Mouse (Mus musculus) liver, embryonic 15.5 days (tissue): Measurements from ENCODE around the gene Hand1. TPM values are rescaled to one million over a fixed set of nuclear protein-coding genes. Genes with fewer than 3 reads are reported as not detected.

Source experiments
- ATAC-seq: fragments of 200-750 bp; cut with Nextera tagmentation; 2 replicates; pipeline ENCODE4 v1.8.0; 2017; ENCODE audit warnings: moderate number of reproducible peaks, mild to moderate bottlenecking, moderate library complexity; ENCODE audit not compliant: insufficient read depth
- H3K27ac ChIP-seq: fragments of 300-500 bp; sonication (generic); replicated peaks from 2 replicates; pipeline ENCODE4 v1.5.1; 2015; ENCODE audit warnings: mild to moderate bottlenecking, inconsistent platforms
- H3K27me3 ChIP-seq: fragments of 300-500 bp; sonication (generic); 2 replicates; pipeline ENCODE4 v1.6.1; 2015; ENCODE audit warnings: mild to moderate bottlenecking, inconsistent platforms
- H3K36me3 ChIP-seq: fragments of 300-500 bp; sonication (generic); replicated peaks from 2 replicates; pipeline ENCODE4 v1.6.1; 2015; ENCODE audit warnings: moderate library complexity, mild to moderate bottlenecking, inconsistent platforms
- H3K4me1 ChIP-seq: fragments of 300-500 bp; sonication (generic); replicated peaks from 2 replicates; pipeline ENCODE4 v1.6.1; 2015; ENCODE audit warnings: inconsistent platforms
- H3K4me2 ChIP-seq: fragments of 300-500 bp; sonication (generic); 2 replicates; pipeline ENCODE4 v1.6.1; 2015; ENCODE audit warnings: moderate library complexity, mild to moderate bottlenecking, inconsistent platforms
- H3K4me3 ChIP-seq: fragments of 300-500 bp; sonication (generic); replicated peaks from 2 replicates; pipeline ENCODE4 v1.5.1; 2015; ENCODE audit warnings: mild to moderate bottlenecking, inconsistent platforms
- H3K9ac ChIP-seq: fragments of 300-500 bp; sonication (generic); 2 replicates; pipeline ENCODE4 v1.6.1; 2015; ENCODE audit warnings: moderate library complexity, mild to moderate bottlenecking, inconsistent platforms
- H3K9me3 ChIP-seq: fragments of 300-500 bp; sonication (generic); replicated peaks from 2 replicates; pipeline ENCODE4 v1.6.1; 2016; ENCODE audit warnings: inconsistent platforms
- WGBS: fragments of 180-500 bp; shearing (Covaris S2); methylation state at CpG from one replicate; pipeline ENCODE4 v1.1.7; 2015; ENCODE audit warnings: mixed read lengths; ENCODE audit not compliant: insufficient replicate concordance; 5-methylcytosine and 5-hydroxymethylcytosine counted together
- polyA plus RNA-seq: library from polyadenylated mRNA; unstranded; fragments of >200 nt; fragmentation: Nextera tagmentation; extraction: Ambion mirVana; gene quantifications from 2 replicates; pipeline ENCODE4 v1.2.1, GENCODE M21; 2015

Hand1 gene
- 0.06 and 0.14 TPM in 2 replicates for polyA plus RNA-seq

- 6% methylated on average over 23 of the region's 23 CpGs for WGBS
- H3K27me3 ChIP-seq, result peaks cover 100% of the 10 kb centered on the region
- no peaks in the 10 kb centered on the region for H3K36me3 ChIP-seq
- no peak within 1 kb of the TSS for H3K4me3 ChIP-seq
- no peak for ATAC-seq
- H3K9ac ChIP-seq, result no peak within 1 kb of the TSS
- peaks cover 2% of the 10 kb centered on the region; the same call in 1 of the 2 replicates for H3K4me1 ChIP-seq
- no peaks in the 10 kb centered on the region for H3K9me3 ChIP-seq
- H3K27ac ChIP-seq, result no peak within 1 kb of the TSS
- H3K4me2 ChIP-seq, result no peak within 1 kb of the TSS
These were observed at the start of gene Hand1 for GRCm38 (mm10) chr11:57832552-57833201. Gene Hand1 (minus strand): TSS chr11:57832818.

DNA sequence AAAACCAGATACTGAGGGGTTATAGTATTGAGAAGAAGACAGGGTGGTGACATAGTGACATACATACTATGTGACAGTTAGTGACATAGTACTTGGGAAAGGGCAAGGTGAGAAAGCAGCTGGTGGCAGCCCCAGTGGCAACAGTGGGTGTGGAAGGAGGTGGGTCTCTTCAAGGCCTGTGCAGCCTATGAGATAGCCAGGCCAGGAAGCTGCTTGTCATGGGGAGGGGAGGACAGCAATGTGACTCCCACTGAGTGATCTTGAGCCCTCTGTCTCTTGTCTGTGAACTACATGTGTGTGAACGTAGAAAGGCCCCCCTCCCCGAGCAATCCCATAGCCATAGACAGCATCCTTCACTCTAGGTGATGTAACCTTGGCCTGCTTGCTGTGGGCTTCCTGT is 43.5 kb upstream of the Hand1 start:
- H3K27ac ChIP-seq, result no peak overlapping the region
- no peaks in the 10 kb centered on the region for H3K4me1 ChIP-seq
- H3K36me3 ChIP-seq, result no peaks in the 10 kb centered on the region
- 56% methylated on average over 2 of the region's 2 CpGs for WGBS
- H3K9me3 ChIP-seq, result no peaks in the 10 kb centered on the region
- H3K9ac ChIP-seq, result no peak overlapping the region
- ATAC-seq, result no peak
- H3K4me2 ChIP-seq, result no peak overlapping the region
- H3K4me3 ChIP-seq, result no peak overlapping the region
- H3K27me3 ChIP-seq, result peaks cover 2% of the 10 kb centered on the region; the same call in 1 of the 2 replicates

DNA sequence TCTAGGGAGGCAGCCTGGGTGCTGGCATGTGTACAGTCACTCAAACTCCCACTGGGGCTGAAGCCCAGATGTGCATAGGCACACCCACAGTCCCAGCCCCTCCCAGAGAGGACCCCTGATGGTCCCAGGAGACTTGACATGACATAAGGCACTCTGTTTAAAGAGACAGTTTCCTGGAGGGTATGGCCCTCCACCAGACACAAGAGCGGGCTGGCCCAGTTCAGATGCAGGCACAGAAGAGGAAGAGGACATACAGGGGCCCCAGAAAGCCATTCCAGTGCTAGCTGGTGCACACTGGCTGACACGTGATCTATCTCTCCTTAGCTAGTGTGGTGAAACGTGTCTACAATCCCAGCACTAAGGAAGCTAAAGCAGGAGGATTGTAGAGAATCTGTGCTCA is 40.4 kb upstream of the Hand1 start:
- H3K27me3 ChIP-seq, result peaks cover 8% of the 10 kb centered on the region; the same call in 1 of the 2 replicates

GRCm38 (mm10) chr11:57868753-57869460 is 36.3 kb upstream of the Hand1 start:
- H3K27ac ChIP-seq, result no peak overlapping the region
- 29% methylated on average over 9 of the region's 9 CpGs for WGBS
- no peak overlapping the region for H3K4me2 ChIP-seq
- H3K9ac ChIP-seq, result no peak overlapping the region
- no peak for ATAC-seq
- peaks cover 32% of the 10 kb centered on the region for H3K27me3 ChIP-seq
- no peaks in the 10 kb centered on the region for H3K9me3 ChIP-seq
- no peak overlapping the region for H3K4me3 ChIP-seq
- no peaks in the 10 kb centered on the region for H3K36me3 ChIP-seq
- H3K4me1 ChIP-seq, result no peaks in the 10 kb centered on the region

More for the DNA sequence above, 40.4 kb upstream of the Hand1 start:
- Histone ChIP-seq H3K36me3 (no peaks in the 10 kb centered on the region), H3K4me3 (no peak overlapping the region), H3K4me2 (no peak overlapping the region), H3K9ac (no peak overlapping the region), H3K27ac (no peak overlapping the region), H3K4me1 (no peaks in the 10 kb centered on the region), H3K9me3 (no peaks in the 10 kb centered on the region)
- ATAC-seq, result no peak
- WGBS, result 11% methylated on average over 3 of the region's 3 CpGs

DNA sequence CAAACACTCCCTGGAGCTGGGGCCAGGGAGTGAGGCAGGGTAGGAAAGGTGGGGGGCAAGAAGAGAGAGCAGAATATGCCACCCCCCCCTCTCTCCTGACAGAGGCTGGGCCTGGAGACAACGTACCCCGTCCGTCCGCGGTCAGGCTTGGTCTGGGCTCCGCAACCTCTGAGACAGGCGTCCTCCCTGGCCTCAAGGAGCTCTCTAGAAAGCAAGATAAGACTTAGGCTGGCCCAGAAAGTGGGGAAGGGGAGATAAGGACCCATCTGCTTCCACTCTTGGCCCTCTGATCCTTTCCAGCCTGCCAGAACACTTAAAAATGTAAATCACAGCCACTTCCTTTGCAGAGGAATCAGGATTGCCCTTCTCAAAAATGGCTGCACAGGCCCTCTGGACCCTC is 33.8 kb upstream of the Hand1 start:
- Histone ChIP-seq H3K27me3 (peaks cover 32% of the 10 kb centered on the region), H3K4me1 (no peaks in the 10 kb centered on the region), H3K27ac (no peak overlapping the region), H3K4me2 (no peak overlapping the region), H3K4me3 (no peak overlapping the region), H3K36me3 (no peaks in the 10 kb centered on the region), H3K9ac (no peak overlapping the region), H3K9me3 (no peaks in the 10 kb centered on the region)
- ATAC-seq, result no peak
- WGBS, result 10% methylated on average over 7 of the region's 7 CpGs

GRCm38 (mm10) chr11:57864577-57864976 is 32.0 kb upstream of the Hand1 start:
- peaks cover 24% of the 10 kb centered on the region for H3K27me3 ChIP-seq
- H3K9ac ChIP-seq, result no peak overlapping the region
- H3K4me1 ChIP-seq, result no peaks in the 10 kb centered on the region
- no peak for ATAC-seq
- H3K36me3 ChIP-seq, result no peaks in the 10 kb centered on the region
- H3K4me2 ChIP-seq, result no peak overlapping the region
- H3K9me3 ChIP-seq, result no peaks in the 10 kb centered on the region
- WGBS, result 19% methylated on average over 5 of the region's 8 CpGs
- no peak overlapping the region for H3K4me3 ChIP-seq
- H3K27ac ChIP-seq, result no peak overlapping the region

DNA sequence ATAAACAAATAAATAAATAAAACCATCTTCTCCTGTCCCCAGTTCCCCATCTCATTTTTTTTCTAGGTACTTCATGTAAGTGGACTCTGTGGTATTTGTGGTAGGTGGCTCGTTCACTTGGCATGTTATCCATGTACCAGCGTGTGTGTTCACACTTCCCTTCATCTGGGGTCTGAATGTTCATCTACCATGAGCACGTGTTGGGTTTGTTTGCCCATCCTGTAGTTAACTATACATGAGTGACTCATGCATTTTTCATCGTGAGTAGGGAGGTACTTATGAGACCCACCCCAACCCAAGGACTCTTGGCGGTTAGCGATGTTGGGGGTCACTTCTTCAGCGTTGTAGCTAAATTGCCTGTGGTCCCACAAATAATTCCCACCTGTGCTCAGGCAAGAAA is 29.5 kb upstream of the Hand1 start:
- Histone ChIP-seq H3K9me3 (no peaks in the 10 kb centered on the region), H3K27me3 (peaks cover 22% of the 10 kb centered on the region), H3K27ac (no peak overlapping the region), H3K4me2 (no peak overlapping the region), H3K9ac (no peak overlapping the region), H3K4me3 (no peak overlapping the region), H3K36me3 (no peaks in the 10 kb centered on the region), H3K4me1 (no peaks in the 10 kb centered on the region)
- ATAC-seq, result no peak
- 57% methylated on average over 7 of the region's 7 CpGs for WGBS

GRCm38 (mm10) chr11:57857709-57858108 is 25.1 kb upstream of the Hand1 start:
- no peak overlapping the region for H3K27ac ChIP-seq
- H3K4me3 ChIP-seq, result no peak overlapping the region
- no peaks in the 10 kb centered on the region for H3K36me3 ChIP-seq
- WGBS, result 38% methylated on average over 4 of the region's 4 CpGs
- no peak overlapping the region for H3K4me2 ChIP-seq
- no peak overlapping the region for H3K9ac ChIP-seq
- no peaks in the 10 kb centered on the region for H3K9me3 ChIP-seq
- H3K27me3 ChIP-seq, result no peaks in the 10 kb centered on the region
- no peaks in the 10 kb centered on the region for H3K4me1 ChIP-seq
- no peak for ATAC-seq

DNA sequence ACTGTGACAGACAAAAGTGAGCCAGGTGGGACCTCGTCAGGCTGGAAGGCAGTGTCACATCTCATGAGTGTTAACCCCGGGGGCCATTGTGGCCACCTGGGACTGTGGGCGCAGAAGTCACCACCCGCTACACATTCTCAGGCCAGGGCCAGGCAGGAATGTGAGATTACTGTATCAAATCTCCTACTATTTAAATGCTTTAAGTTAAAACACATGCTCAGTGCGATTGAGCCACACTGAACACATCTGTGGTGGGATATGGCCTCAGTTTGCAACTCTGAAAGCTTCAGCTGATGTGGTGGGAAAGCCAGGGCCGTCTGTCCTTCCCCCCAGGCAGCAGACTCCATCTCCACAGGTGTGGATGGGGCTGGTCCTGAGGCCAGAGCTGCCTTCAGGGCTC is 21.0 kb upstream of the Hand1 start:
- H3K9ac ChIP-seq, result no peak overlapping the region
- WGBS, result 56% methylated on average over 6 of the region's 6 CpGs
- no peaks in the 10 kb centered on the region for H3K4me1 ChIP-seq
- H3K9me3 ChIP-seq, result no peaks in the 10 kb centered on the region
- no peak overlapping the region for H3K4me2 ChIP-seq
- H3K4me3 ChIP-seq, result no peak overlapping the region
- H3K36me3 ChIP-seq, result no peaks in the 10 kb centered on the region
- H3K27ac ChIP-seq, result no peak overlapping the region
- no peak for ATAC-seq
- peaks cover 16% of the 10 kb centered on the region for H3K27me3 ChIP-seq

- Histone ChIP-seq H3K4me2 (no peak overlapping the region), H3K4me3 (no peak overlapping the region), H3K27ac (no peak overlapping the region), H3K27me3 (peaks cover 23% of the 10 kb centered on the region), H3K9me3 (no peaks in the 10 kb centered on the region), H3K4me1 (no peaks in the 10 kb centered on the region), H3K36me3 (no peaks in the 10 kb centered on the region), H3K9ac (no peak overlapping the region)
- no peak for ATAC-seq
- 49% methylated on average over 3 of the region's 3 CpGs for WGBS
These were observed 18.3 kb upstream of the Hand1 start for GRCm38 (mm10) chr11:57850931-57851330.

DNA sequence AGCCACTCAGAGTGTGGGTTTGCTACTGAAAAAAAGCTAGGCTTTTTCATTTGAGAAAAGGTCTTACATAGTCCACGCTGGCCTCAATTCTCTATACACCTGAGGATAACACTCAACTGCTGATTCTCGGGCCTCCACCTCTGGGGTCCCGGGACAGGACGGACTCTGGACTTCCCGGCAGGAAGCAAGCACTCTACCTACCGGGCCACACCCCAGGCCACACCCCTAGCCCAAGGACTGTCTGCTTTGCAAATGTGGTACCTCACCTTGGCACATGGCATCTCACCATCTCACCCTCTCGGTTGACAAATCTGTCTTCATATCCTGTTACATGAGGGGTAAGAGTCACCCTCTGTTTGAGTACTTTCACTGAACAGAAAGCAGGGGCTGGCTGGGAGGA is 17.7 kb upstream of the Hand1 start:
- H3K36me3 ChIP-seq, result no peaks in the 10 kb centered on the region
- H3K9me3 ChIP-seq, result no peaks in the 10 kb centered on the region
- WGBS, result 30% methylated on average over 7 of the region's 7 CpGs
- no peak overlapping the region for H3K9ac ChIP-seq
- no peak for ATAC-seq
- H3K27ac ChIP-seq, result no peak overlapping the region
- peaks cover 25% of the 10 kb centered on the region for H3K27me3 ChIP-seq
- no peak overlapping the region for H3K4me3 ChIP-seq
- H3K4me1 ChIP-seq, result no peaks in the 10 kb centered on the region
- no peak overlapping the region for H3K4me2 ChIP-seq
